Mouse (Mus musculus) neural tube, embryonic 10.5 days (tissue): ENCODE measurements at regions not wholly inside any gene's neighbourhood (a gene's known extent, or its start where the extent isn't known, plus 50 kb on each side); places are given as distances from the start of the nearest gene placed in this dataset.

Source experiments
- DNase-seq: peaks from one replicate; pipeline ENCODE4 v3.0.0-alpha.2; 2017; ENCODE audit warnings: low spot score; ENCODE audit errors: extremely low spot score

- peak; percentile 30 for DNase-seq
Measured at GRCm38 (mm10) chr15:61770721-61771542, 848.1 kb upstream of the A1bg start.

- no peak for DNase-seq
Measured at GRCm38 (mm10) chr15:61766544-61767094, 843.8 kb upstream of the A1bg start.

GRCm38 (mm10) chr15:61753802-61754201 lies 831.0 kb upstream of the A1bg start:
- no peak for DNase-seq

GRCm38 (mm10) chr15:61723696-61724095 lies 800.9 kb upstream of the A1bg start:
- DNase-seq, result no peak

- DNase-seq, result no peak
Measured at GRCm38 (mm10) chr15:61718486-61718885, 795.7 kb upstream of the A1bg start.

- DNase-seq, result no peak
Measured at GRCm38 (mm10) chr15:61717216-61717615, 794.4 kb upstream of the A1bg start.

GRCm38 (mm10) chr15:61713953-61714352 lies 791.1 kb upstream of the A1bg start:
- no peak for DNase-seq

GRCm38 (mm10) chr15:61708928-61709327 lies 786.1 kb upstream of the A1bg start:
- no peak for DNase-seq

- no peak for DNase-seq
Measured at GRCm38 (mm10) chr15:61707952-61708351, 785.1 kb upstream of the A1bg start.

GRCm38 (mm10) chr15:61692679-61693078 lies 769.9 kb upstream of the A1bg start:
- no peak for DNase-seq

- DNase-seq, result no peak
Measured at GRCm38 (mm10) chr15:61690425-61690824, 767.6 kb upstream of the A1bg start.

GRCm38 (mm10) chr15:61689776-61690397 lies 767.1 kb upstream of the A1bg start:
- no peak for DNase-seq

- DNase-seq, result no peak
Measured at GRCm38 (mm10) chr15:61682968-61683367, 760.2 kb upstream of the A1bg start.

- DNase-seq, result no peak
Measured at GRCm38 (mm10) chr15:61670556-61670955, 747.7 kb upstream of the A1bg start.

GRCm38 (mm10) chr15:61660581-61660980 lies 737.8 kb upstream of the A1bg start:
- DNase-seq, result no peak

GRCm38 (mm10) chr15:61656951-61657350 lies 734.1 kb upstream of the A1bg start:
- no peak for DNase-seq

- no peak for DNase-seq
Measured at GRCm38 (mm10) chr15:61654846-61655245, 732.0 kb upstream of the A1bg start.

GRCm38 (mm10) chr15:61653853-61654252 lies 731.0 kb upstream of the A1bg start:
- DNase-seq, result no peak

- DNase-seq, result no peak
Measured at GRCm38 (mm10) chr15:61618638-61619500, 696.1 kb upstream of the A1bg start.

GRCm38 (mm10) chr15:61610662-61611061 lies 687.9 kb upstream of the A1bg start:
- DNase-seq, result no peak

GRCm38 (mm10) chr15:61609656-61610055 lies 686.8 kb upstream of the A1bg start:
- no peak for DNase-seq

- DNase-seq, result no peak
Measured at GRCm38 (mm10) chr15:61608301-61608731, 685.5 kb upstream of the A1bg start.
